Mouse (Mus musculus): ENCODE measurements at regions not wholly inside any gene's neighbourhood (a gene's known extent, or its start where the extent isn't known, plus 50 kb on each side); places are given as distances from the start of the nearest gene placed in this dataset.

DNA sequence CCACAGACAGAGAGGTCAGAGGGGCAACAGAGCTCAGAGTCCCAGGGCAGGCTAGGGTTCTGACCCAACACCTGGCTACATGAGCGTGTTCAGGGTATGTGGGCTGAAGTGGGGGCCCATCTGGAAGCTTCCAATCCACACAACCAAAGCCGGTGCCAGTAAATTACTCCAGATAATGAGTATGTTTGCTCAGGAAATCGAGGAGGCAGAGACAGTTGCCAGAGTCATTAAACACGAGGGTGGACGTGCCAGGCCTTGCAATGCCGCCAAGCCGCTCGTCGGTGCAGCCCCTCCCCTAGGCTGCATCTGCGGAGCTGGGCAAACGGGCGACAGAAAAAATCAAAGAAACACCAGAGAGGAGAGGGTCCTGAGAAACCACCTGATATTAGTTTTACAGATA is 222.5 kb downstream of the Ptpru start:
- DNase-seq, result peak; percentile 87 to 92

GRCm38 (mm10) chr4:131638105-131638504 is 200.0 kb downstream of the Ptpru start:
- DNase-seq, result no peak

DNA sequence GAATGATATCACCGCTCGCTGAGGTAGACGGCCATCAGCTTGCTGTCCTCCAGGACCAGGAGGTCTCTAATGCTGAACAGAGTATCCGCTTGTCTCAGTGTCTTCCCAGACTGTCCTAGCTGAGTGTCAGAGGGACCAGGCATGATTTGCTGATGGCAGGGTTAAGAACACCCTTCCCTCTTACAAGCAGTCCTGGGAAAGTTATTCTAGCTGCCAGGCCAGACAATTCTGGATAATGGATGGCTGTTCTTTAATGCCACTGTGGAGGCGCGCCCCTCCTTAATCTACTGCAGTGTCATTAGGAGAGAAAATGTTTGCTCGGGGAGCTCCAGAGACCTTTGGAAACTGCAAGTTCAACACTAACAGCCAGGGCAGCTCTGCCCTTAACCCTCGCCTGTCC is 182.1 kb downstream of the Ptpru start:
- no peak for DNase-seq

DNA sequence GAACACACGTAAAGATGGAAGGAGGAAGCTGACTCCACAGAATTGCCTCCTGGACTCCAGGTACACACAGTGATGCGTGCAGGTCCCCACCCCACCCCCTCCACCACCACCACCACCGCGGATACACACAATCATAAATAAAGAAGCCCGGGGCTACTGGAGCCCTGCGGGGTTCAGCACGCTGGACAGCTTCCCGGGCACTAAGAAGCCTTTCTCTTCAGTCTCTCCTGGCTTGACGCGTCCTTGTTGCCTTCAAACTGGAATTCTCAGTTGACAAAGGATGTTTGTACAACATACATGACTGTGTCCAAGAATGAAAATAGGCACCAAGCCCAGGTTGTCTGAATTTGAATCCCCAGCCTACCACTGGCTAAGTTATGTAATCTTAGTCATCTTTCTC is 180.2 kb downstream of the Ptpru start:
- DNase-seq, result peak in 1 of 2 experiments; percentile 27

- DNase-seq, result peak; percentile 63 to 66
These were observed 177.2 kb downstream of the Ptpru start for GRCm38 (mm10) chr4:131660931-131661330.

DNA sequence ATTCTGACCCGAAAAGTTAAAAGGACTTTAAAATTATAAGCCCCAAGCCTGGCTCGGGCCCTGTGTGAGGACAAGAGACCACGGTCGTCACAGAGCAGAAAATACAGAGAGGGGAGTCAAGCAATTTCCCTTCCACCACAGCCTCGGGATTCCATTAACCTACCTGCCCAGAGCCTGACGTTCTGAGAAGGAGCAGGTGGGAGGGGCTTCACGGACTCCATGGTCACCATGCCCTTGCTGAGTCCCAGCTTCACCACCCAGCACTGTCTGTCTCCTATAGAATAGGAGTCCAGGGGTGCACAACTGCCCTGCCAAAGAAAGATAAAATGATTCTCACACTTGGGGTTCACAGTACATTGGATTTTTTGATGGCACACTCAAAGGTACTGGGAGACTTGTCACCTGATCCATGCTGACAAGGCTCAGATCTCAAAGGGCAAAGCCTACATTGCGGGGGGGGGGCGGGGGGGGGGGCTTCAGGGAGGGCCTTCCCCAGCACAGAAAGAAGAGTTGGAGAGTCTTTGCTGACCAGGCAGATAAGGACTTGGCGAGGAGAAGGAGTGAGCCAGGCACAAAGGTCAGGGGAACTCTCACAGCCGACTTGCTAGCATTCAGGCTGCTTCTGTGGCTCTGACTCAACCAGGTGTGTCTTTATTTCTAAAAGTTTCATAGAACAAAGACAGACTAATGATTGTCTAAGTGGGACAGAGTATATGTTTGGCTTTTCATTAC is 166.1 kb downstream of the Ptpru start:
- DNase-seq, result no peak

- no peak for DNase-seq
These were observed 160.1 kb downstream of the Ptpru start for GRCm38 (mm10) chr4:131677966-131678365.

DNA sequence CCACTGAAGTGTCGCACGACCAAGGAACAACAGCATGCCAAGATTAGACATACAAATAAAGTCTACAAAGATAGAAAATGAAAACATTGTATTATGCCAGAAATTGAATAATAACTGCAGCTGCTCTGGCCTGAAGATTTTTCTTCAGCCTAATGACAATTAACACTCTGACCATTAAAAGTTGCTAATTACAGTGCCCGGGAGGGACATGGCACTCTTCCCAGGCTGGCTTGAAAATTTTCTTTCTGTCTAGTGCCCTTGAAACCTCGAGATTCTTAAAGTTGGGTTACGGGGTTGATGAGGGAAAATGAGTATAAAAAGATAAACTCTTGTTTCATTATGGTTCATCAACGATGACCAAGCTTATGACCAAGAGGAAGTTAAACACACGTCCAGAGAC is 154.9 kb downstream of the Ptpru start:
- peak; percentile 45 to 46 for DNase-seq

DNA sequence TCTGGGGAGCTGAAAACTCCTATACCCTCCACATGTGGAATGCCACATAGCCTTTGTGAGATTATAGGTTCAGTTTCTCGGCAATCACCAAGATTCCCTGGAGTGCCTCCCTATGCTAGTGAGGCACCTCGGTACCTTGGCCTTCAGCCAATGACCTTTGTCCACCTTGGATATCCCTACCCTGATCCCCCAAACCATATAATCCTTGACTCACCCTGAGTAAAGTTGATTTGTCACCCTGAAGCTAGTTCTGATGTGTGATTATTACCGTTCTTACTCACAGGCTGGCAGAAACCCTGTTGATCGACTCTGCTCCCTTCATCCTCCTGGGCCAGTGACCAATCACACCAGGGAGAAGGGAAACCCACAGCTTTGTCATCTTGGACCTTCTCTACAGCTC is 152.5 kb downstream of the Ptpru start:
- DNase-seq, result no peak

DNA sequence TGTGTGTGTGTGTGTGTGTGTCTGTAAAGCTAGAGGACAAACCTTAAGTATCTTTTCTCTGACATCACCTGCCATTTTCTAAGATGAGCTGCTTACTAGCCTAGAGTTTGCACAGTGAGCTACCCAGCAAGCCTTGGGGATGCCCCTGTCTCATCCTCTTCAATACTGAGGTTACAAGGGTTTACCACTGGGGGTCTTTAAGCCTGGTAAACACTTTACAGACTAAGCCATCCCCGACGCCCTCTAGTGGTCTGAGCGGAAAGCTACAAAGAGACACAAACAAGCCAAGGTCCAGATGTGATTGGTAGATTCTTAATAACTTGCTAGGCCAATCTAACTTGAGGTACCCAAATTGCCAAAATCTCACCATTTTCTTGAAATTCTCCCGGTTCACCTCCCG is 143.9 kb downstream of the Ptpru start:
- peak; percentile 55 to 67 for DNase-seq

DNA sequence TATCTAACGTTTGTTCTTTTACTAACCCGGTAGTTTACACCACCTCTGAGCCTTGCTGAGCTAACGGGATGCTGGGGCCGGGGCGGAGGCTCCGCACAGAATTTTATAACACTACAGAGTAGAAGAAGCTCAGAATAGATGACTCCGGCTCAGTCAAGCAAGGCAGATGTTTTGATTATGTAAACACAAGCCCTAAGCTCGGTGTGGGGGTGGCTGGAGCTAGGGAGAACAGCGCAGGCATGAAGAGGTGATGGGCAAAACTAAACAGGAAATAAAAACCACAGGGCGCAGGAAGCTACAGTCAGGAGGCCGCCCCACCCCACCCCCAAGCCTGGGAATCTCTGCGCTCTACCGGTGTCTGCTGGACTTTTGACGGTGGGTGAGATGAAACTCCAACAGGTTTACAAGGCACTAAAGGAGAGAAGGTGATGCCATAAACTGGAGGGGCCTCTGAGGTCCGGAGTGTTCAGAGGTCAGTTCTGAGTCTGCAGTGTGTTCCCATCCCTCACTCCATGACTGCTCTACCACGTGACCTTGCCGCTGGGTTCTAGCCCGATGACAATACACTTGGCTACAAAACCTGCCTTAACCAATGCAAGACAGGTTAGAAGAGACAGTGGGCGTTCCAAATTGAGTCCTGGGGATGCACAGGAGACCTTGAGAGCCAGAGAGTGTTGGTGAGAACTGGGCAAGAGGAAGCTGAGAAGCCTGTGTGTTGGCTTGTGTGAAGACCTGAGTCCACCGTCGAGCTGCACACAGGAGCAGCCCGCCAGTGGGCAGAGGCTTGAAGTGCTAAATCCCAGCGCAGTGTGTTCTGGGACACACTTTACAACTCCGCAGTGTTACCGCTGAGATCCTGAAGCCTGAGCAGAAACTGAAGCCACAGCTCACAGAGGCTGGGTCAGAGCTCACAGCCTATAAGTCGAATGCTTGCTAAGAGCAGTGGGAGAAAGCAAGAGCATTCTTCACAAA is 141.9 kb downstream of the Ptpru start:
- DNase-seq, result no peak
